Mouse (Mus musculus) liver, postnatal 0 days (tissue): Measurements from ENCODE around the gene Zfp27.

Source experiments
- CTCF ChIP-seq: sonication (generic); IDR thresholded peaks from 2 replicates; pipeline ENCODE4 v1.5.1; 2016; ENCODE audit warnings: antibody characterized with exemption, low read depth
- EP300 ChIP-seq: IDR thresholded peaks from 2 replicates; pipeline ENCODE4 v1.6.1; 2016; ENCODE audit warnings: antibody characterized with exemption, low read depth, mild to moderate bottlenecking

DNA sequence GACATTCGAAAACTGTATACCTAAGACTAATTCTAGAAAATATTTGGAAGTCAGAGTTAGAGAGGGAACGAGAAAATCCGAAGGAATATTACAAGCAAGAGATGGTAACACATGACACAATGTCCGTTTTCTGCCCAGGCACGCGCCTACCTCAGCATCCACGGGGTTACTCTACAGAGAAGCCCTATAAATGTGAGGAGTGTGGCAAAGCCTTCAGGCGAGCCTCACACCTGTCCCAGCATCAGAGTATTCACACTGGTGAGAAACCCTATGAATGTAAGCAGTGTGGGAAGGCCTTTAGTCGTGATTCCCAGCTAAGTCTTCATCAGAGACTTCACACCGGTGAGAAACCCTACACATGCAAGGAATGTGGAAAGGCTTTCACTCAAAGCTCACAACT, 32.1 kb downstream of the Zfp27 start:
- TF ChIP-seq CTCF (no peak), EP300 (no peak)
